Mouse (Mus musculus) brain, adult 2 months (tissue): ENCODE data around the gene Esrra.

Source experiments
- DNase-seq: peaks from one replicate; pipeline ENCODE4 v3.0.0; 2011; ENCODE audit warnings: low read depth, low spot score

The Esrra gene

DNA sequence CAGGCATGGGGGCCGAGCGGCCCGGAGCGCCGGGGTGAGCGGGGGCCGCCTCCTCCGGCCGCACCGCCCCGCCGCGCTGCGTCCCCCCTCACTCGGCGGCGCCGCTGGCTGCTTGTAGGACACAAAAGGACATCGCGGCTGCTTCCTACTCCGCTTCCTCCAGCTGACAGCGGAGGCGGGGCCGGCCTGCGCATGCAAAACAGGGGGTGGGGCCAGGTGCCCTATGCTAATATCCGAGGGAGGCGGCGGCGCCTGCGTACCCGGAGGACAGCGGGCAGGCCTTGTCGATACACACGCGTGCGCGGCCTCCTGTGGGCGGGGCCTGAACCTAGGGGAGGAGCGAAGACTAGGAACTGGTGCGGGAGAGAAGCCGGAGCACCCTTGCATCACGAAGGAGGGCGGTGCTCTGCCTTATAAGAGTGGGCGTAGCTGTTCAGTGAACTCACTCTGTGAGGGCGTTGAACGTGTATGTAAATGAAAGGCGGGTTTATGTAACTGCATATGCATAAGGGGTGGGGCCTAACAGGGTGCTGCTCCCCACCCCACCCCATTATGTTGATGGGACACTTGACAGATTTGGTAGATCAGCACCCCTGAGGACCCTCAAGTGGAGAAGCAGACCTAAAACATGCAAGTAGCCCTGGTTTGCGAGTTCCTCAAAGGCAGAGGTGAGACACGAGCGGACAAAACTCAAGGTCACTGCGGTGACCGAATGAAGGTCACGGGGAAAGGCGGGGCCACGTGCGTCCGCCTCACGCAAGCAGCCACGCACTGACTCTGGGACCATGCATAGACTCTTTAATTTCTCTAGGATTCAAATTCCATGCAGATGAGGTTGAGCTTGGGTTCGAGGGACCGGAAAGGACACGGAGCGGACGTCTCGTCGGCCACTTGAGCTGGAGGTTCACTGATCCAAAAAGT, at the start of gene Esrra:
TSS of gene Esrra (minus strand) at position 167 of the 921 bp plus-strand sequence.
- peak; percentile 100 for DNase-seq

DNA sequence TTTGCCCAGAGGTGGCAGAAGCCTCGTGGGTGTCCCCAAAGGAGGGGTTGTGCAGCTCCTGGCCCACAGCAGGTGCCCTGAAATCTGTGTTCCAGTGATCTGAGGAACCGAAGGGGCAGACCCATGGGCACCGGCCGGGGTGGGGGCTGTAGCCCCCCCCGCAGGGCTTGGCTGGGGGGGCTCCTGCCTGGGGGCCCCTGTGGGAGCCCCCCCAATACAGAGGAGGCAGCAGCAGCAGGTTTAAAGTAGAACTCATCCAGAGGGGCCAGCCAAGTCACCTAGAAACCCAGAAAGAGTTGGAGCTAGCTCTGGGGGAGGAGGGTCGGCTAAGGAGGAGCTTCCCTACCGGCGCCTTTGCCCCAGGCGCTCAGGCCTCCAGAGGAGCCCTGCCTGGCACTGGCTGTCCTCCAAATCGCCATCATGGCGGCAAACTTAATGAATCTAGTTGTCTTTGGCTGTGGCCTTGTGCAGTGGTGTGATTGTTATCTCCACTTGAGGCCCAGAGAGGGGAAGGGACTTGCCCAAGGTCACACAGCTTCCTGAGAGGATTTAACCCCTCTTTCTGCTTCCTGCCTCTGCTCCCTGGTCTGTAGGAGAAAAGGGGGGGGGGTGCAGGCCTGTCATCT, 49.0 kb upstream of the Esrra start:
- no peak for DNase-seq

DNA sequence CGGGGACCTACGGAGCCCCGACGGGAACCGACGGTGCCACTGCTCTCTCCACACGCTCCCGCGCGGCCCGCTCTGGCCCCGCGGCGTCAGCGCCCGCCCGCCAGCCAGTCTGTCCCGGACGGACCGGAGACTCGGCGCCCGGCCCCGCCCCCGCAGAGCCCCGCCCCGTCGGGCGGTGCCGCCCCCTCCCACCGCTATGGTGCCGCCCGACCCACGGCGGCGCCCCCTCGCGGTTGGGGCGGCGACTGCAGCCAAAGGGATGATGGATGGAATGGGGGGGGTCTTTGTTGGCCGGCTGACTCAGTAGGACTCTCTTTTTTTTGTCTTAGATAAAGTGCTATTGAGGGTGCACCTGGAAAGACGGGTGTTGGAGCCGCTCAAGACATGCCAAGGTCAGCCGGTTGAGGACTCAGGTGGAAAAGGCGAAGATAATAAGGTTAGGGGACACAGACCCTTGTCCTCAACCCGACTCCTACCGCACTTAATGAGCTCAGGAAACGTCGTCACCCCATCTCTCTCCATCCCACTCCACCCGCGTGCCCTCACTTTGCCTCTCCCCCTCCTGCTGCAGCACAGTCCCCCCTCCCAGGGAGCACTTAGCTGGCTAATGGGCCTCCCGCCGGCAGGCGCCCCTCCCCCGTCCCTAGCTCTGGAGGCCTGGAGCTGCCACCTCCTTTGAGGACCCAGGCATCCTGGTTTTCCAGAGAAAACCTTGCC, 48.2 kb upstream of the Esrra start:
- peak; percentile 39 for DNase-seq

DNA sequence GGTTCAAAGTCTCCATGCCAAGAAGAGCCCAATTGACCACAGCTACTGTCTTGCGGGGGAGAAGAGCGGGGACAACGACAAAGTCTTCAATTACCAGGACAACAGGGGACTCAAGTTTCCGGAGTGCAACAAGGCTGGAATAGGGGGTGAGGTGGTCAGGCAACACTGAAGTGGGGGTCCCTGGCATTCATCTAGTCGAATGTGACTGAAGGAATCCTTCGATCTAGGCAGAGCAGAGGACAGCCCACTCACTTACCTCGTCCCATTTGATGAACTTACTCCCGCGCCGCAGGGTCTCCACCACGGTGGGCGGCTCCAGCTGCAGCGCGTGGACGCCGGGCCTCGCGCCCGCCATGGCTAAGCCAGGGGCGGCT, 47.7 kb upstream of the Esrra start:
- no peak for DNase-seq

DNA sequence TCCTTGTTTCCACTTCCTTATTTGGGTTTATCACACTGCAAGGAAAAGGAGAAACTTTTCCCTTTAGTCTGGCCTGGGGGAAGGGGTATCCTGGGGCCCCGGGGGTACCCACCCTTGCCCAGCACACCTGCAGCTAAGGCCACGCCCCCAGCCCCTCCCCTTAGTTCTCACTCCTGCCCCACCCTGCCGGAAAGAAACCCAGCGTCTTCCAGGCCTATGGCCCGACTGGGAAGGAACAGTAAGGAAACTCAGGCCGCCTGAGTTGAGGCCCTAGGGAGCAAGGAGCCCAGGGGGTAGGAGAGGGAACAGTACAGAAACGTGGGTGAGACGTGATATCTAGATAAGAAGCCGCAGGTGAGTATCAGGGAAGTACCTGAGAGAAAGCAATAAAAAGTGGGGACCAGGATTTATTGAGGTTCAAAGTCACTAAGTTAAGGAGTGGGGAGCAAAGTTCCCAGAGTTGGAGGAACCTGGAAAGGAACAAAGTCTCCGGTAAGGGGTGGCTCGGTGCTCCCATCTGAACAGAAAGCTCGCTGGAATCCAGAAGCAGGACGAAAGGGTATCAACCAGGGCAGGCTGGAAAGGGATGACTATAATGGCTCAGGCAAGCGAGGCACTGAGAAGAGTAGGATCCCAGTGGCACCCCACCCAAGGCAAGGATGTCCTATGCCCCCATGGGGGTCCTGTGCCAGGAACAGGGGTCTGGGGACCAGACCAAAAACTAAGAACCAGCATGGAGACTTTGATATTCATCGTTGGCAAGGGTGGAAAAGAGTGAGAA, 47.1 kb upstream of the Esrra start:
- no peak for DNase-seq

DNA sequence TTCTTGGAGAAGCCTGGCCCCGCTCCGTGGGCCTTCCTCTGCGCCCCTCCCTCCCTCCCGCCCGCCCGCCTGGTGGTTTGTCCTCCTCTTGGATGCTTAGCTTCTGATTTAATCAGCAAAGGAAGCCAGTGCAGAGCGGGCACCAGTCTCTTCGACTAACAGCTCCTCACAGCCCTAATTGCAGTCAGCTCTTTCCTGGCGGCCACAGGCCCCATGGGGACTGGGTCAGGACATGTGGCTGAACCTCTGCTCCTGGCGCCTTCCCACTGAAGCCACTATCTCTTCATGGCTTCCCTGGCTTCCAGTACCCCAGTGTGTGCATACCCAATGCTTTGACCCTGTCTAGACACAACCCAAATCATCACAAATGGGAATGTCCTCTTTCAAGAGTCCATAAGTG, 34.8 kb upstream of the Esrra start:
- no peak for DNase-seq

DNA sequence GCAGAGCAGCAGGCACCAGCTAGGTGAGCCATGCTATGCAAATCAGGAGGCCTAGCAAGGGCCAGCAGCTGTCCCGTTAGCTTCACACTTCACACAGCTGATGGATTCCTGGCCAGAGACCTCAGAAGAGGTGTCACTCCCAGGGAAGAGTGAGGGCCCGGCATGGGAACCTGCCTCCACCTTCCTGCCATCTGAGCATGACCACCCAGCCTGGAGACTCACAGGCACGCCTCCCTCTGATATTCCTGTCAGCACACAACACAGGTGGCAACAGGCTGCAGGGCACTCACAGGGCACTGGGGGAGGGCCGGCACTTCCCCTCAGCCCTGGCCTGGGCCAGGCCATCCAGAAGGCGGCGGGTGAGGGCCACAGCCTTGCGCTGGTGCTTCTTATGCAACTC, 33.8 kb upstream of the Esrra start:
- DNase-seq: no peak

DNA sequence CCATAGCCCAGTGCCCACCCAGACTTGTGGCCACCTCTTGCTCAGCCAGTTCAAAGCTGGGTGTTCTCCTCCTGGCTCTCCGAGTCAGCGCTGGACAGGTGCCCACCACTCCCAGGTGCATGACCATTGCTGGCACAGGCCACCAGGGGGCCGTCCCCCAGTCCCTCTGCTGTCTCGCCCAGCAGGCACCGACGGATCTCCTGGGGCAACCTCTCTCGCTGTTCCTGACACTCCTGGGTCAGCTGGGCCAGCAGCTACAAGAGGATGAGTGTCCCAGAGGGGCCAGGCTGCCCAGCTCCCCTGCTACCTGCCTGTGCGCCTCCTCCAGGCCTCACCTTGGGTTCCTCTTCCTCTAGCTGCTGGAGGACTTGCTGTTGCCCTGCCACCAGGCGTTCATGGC, 32.4 kb upstream of the Esrra start:
- no peak for DNase-seq

DNA sequence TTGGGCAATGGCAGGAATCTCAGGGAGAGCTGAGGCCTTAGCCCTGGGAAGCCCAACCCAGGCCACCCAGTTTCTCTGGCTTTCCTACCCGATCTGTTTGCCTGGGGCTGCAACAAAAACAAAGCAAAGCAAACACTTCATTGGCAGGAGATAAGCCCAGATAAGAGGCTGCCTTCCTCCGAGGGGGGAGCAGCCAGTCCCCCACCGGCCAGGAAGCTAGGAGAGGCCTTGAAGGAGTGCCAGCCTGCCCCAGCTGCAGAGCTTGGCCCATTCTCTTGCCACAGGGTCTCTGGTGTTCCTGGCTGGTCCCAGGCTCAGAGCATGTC, 31.1 kb upstream of the Esrra start:
- DNase-seq: no peak

DNA sequence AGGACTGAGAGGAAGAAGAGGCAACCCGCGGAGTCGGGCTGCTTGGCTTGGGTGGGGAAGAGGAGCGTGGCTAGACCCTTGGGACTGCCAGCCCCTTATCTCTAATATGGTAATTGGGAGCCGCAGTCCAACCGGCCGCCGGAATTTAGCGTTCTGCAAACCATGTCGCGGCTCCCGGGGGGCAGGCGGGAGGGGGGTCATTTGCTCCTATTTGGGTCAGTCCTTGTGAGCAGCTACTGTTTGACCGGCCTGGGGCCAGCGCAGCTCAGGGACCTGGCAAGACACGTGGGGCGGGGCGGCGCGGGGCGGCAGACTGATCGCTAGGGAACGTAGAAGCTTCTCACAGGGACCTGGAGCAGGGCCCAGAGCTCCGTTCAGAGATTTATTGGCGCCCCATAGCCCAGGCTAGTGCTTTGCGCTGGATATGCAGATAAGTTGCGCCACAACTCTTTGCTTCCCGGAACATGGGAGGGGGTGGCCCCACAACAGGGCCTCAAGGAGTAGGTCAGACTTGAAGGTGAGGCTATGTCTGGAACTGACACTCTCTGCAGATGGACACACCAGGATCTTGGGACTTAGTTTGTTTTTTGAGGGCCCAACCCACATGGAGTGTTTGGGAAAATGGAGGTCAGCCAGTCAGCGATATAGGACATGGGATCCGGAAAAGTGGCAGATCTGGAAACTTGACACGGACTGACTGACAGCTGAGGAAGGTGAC, 30.5 kb upstream of the Esrra start:
- peak; percentile 77 for DNase-seq

DNA sequence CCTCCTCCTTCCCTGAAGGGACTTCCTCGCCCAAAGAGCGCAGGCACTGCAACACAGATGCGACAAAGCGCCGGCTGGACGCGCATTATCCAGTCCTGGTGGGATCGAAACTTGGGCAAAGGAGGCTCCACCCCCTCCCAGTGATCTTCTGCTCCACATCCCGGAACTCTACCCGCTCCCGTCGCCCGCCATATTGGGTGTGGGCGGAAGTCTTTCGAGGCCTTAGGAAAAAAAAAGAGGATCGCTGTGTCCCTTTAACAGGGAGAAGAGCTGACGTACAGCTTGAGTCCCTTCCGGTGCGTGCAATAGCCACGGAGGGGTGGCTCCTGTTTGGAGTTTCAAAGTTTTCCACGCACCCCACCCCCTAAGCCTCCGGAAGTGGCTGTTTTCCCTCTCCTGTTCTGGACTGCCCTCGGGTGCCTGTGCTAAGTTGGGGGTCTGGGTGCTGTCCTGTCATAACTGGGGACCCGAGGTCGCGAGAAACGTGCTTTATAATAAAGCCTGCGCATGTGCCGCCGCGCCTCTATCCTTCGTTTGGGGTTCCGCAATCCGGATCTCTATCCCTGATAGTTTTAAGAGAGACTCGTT, 29.9 kb upstream of the Esrra start:
- DNase-seq: peak; percentile 98

DNA sequence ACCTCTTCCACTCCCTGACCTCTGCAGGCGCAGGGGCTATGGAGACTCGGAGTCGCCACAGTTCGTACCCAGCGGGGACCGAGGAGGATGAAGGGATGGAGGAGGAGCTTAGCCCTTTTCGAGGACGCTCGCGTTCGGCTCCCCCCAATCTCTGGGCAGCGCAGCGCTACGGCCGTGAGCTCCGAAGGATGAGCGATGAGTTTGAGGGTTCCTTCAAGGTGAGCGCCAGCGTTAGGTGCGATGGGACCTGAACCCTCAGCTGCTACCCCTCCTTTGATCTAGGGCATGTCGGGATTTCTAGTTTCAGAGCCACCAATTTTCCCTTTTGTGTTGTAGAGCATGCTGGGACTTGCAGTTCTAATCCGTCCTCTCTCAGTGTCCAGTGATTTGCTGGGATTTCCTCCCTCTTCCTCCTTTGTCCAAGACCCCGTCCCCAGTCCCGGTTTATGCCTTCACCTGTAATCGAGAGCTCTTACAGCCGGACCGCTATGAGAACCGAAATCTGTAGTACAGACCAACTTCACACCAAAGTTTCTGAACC, 29.1 kb upstream of the Esrra start:
- peak; percentile 91 for DNase-seq

DNA sequence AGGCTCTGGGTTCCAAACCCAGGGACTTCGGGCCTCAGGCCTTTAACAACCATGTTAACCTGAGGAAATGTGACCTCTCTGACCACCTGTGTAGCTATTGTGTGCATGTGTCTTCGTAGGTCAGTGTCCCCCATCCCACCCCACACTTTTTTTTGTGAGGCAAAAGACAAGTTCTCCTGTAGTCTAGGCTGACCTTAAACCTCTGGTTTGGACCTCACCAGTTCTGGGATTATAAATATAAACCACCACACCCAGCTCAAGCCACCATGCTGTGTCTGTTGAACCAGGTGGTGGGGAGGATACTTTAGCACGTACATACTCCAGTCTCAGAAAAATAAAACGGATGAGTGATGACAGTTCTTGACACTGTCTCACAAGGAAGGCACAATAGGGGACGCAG, 28.3 kb upstream of the Esrra start:
- DNase-seq: no peak

DNA sequence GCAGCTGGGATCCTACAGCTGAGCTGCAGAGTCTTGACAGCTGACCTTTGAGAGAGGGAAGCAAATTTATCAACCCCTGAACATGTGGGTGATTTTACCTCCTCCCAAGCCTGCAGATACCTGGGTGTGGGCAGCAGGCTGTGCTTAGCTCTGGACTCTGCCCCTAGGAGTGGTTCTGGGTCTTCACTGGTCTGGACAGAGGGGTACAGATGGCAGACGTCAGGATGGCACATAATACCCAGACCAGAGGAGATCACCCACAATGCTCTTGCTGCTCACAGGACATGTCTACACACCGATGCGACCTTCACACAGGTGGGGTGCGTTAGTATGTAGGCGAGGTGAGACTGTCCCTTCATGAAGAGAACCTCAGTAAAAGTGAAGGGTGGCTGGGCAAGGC, 27.9 kb upstream of the Esrra start:
- no peak for DNase-seq

DNA sequence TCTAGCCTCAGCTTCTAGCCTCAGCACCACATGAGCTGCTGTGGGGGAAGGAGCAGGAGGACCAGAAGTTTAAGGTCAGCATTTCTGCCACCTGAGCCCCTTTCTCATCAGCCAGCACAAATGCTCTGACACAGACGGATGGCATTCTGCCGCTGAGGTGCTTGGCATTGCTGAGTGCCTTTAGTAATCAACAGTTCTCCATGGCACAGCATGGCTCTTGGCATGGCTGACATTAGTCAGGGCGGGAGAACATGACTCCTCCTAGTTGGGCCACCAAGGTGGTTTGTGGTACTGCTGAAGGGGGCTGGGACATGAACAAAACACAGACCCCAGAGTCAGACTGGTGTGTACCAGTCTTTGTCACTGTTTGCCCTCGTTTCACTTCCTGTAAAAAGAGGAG, 26.6 kb upstream of the Esrra start:
- peak; percentile 92 for DNase-seq

DNA sequence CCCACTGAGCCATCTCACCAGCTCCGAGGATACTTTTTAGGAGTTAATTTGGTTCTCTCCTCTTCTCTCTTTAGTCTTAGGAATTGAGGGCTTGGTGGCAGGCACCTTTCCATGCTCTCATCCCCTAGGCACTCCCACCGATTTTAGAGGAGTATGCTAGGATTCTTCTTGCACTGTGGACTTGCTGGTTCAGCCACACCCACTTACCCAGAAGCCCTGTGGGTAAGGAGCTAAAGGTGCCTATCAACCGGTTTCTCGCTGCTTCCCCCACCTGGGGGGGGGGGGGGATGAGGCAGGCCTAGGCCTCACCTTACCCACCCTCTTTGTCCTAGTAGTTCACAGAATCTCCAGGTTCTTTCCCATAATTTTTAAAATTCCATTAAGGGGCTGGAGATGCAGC, 26.1 kb upstream of the Esrra start:
- no peak for DNase-seq

DNA sequence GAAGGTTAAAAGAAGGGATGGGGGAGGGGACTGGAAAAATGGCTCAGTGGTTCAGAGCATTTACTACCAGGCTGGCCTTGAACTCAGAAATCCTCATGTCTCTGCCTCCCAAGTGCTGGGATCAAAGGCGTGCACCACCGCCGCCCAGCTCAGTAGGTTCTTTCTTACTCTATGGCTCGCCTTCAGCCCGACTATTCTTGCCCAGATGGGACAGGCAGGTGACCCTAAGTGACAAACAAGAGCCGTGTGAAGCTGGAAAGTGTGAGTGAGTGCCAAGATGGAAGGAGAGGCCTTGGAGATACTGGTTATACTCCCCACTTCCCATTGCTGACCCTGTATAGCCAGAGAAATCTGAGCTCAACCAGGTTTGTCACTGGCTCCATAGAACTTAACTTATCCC, 22.1 kb upstream of the Esrra start:
- no peak for DNase-seq

DNA sequence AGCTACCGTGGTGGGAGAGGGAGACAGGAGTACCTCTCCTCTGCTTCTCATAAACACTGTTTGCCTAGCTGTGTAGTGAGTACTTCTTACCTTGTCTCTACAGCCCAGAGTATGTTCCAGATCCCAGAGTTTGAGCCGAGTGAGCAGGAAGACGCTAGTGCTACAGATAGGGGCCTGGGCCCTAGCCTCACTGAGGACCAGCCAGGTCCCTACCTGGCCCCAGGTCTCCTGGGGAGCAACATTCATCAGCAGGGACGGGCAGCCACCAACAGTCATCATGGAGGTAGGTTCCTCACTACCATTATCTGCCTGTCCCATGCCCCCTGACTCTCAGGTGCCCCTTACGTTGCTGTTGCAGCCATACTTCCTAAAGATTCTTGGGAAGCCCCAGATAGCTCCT, 21.2 kb upstream of the Esrra start:
- no peak for DNase-seq

DNA sequence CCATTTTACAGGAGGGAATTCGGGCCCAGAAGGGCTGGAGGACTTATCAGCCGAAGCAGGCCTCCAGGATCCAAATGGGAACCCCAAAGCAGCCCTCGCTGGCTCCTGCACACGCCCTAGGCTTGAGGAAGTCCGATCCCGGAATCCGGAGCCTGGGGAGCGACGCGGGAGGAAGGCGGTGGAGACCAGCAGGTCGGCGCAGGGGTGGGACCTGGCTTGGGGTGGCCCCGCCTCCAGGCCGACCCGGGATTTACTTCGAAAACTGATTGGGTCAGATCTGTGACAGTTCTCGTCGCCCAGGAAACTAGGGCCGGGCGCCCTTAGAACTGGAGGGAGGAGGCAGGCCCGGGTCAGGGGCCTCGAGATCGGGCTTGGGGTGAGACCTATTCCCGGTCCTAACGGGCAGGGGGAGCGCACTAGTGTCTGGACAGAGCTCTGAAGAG, 20.7 kb upstream of the Esrra start, which contains the start of gene Gpr137:
TSS of gene Gpr137 (minus strand) at position 232 of the 443 bp plus-strand sequence.
- DNase-seq: peak; percentile 97
